Mouse (Mus musculus) liver, embryonic 15.5 days (tissue): ENCODE measurements at regions not wholly inside any gene's neighbourhood (a gene's known extent, or its start where the extent isn't known, plus 50 kb on each side); places are given as distances from the start of the nearest gene placed in this dataset.

Source experiments
- ATAC-seq: fragments of 200-750 bp; cut with Nextera tagmentation; 2 replicates; pipeline ENCODE4 v1.8.0; 2017; ENCODE audit warnings: moderate number of reproducible peaks, mild to moderate bottlenecking, moderate library complexity; ENCODE audit not compliant: insufficient read depth
- H3K27ac ChIP-seq: fragments of 300-500 bp; sonication (generic); replicated peaks from 2 replicates; pipeline ENCODE4 v1.5.1; 2015; ENCODE audit warnings: mild to moderate bottlenecking, inconsistent platforms
- H3K27me3 ChIP-seq: fragments of 300-500 bp; sonication (generic); 2 replicates; pipeline ENCODE4 v1.6.1; 2015; ENCODE audit warnings: mild to moderate bottlenecking, inconsistent platforms
- H3K36me3 ChIP-seq: fragments of 300-500 bp; sonication (generic); replicated peaks from 2 replicates; pipeline ENCODE4 v1.6.1; 2015; ENCODE audit warnings: moderate library complexity, mild to moderate bottlenecking, inconsistent platforms
- H3K4me1 ChIP-seq: fragments of 300-500 bp; sonication (generic); replicated peaks from 2 replicates; pipeline ENCODE4 v1.6.1; 2015; ENCODE audit warnings: inconsistent platforms
- H3K4me2 ChIP-seq: fragments of 300-500 bp; sonication (generic); 2 replicates; pipeline ENCODE4 v1.6.1; 2015; ENCODE audit warnings: moderate library complexity, mild to moderate bottlenecking, inconsistent platforms
- H3K4me3 ChIP-seq: fragments of 300-500 bp; sonication (generic); replicated peaks from 2 replicates; pipeline ENCODE4 v1.5.1; 2015; ENCODE audit warnings: mild to moderate bottlenecking, inconsistent platforms
- H3K9ac ChIP-seq: fragments of 300-500 bp; sonication (generic); 2 replicates; pipeline ENCODE4 v1.6.1; 2015; ENCODE audit warnings: moderate library complexity, mild to moderate bottlenecking, inconsistent platforms
- H3K9me3 ChIP-seq: fragments of 300-500 bp; sonication (generic); replicated peaks from 2 replicates; pipeline ENCODE4 v1.6.1; 2016; ENCODE audit warnings: inconsistent platforms
- WGBS: fragments of 180-500 bp; shearing (Covaris S2); methylation state at CpG from one replicate; pipeline ENCODE4 v1.1.7; 2015; ENCODE audit warnings: mixed read lengths; ENCODE audit not compliant: insufficient replicate concordance; 5-methylcytosine and 5-hydroxymethylcytosine counted together

DNA sequence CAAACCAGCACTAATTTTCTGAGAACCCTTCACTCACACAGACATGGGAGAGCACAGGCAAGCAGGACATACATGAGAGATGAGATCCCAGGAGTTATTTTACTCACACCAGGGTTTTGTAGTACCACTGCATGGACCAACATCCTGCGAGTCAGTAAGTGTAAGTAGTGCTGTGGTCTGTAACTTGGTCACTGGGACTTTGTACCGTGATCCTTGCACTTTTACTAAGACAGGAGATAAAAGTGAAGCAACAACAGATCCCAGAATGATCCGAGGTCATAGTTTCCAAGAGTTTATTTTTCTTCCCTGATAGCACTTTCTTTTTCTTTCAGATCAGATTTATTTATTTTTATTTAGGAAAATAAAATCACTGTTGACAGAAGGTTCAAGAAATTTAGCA lies 54.1 kb upstream of the Mtap start:
- ATAC-seq = no peak
- Histone ChIP-seq H3K36me3 (no peaks in the 10 kb centered on the region), H3K27ac (no peak overlapping the region), H3K4me3 (no peak overlapping the region), H3K27me3 (no peaks in the 10 kb centered on the region), H3K9me3 (no peaks in the 10 kb centered on the region), H3K4me1 (no peaks in the 10 kb centered on the region), H3K9ac (no peak overlapping the region), H3K4me2 (no peak overlapping the region)
- 41% methylated on average over 3 of the region's 3 CpGs for WGBS

- no peaks in the 10 kb centered on the region for H3K36me3 ChIP-seq
- H3K4me3 ChIP-seq = no peak overlapping the region
- WGBS = 84% methylated on average over 9 of the region's 9 CpGs
- no peak overlapping the region for H3K27ac ChIP-seq
- H3K4me2 ChIP-seq = no peak overlapping the region
- no peak overlapping the region for H3K9ac ChIP-seq
- no peak for ATAC-seq
- no peaks in the 10 kb centered on the region for H3K9me3 ChIP-seq
- no peaks in the 10 kb centered on the region for H3K4me1 ChIP-seq
- no peaks in the 10 kb centered on the region for H3K27me3 ChIP-seq
Measured at GRCm38 (mm10) chr4:89078485-89078884, 58.4 kb upstream of the Mtap start.

DNA sequence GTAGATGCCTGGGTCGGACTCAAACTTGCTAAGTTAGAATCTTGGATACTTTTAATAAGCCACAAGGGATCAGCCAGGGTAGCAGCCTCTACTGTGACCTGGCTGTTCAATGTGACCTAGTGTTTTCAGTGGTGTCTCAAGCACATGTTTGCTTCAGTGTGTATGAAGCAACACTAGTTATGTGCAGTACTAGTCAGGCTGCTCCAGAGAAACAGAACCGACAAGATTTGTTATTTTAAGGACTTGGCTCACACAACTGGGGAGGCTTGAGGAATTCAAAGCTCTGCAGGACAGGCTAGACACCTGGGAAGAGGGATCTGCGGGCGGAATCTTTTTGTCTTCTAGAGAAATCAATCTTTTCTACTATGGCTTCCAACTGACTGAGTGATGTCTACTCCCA lies 62.2 kb upstream of the Mtap start:
- no peak for ATAC-seq
- no peak overlapping the region for H3K27ac ChIP-seq
- H3K4me2 ChIP-seq = no peak overlapping the region
- H3K9me3 ChIP-seq = no peaks in the 10 kb centered on the region
- 55% methylated on average over 4 of the region's 4 CpGs for WGBS
- no peaks in the 10 kb centered on the region for H3K4me1 ChIP-seq
- H3K4me3 ChIP-seq = no peak overlapping the region
- no peaks in the 10 kb centered on the region for H3K36me3 ChIP-seq
- H3K9ac ChIP-seq = no peak overlapping the region
- no peaks in the 10 kb centered on the region for H3K27me3 ChIP-seq

DNA sequence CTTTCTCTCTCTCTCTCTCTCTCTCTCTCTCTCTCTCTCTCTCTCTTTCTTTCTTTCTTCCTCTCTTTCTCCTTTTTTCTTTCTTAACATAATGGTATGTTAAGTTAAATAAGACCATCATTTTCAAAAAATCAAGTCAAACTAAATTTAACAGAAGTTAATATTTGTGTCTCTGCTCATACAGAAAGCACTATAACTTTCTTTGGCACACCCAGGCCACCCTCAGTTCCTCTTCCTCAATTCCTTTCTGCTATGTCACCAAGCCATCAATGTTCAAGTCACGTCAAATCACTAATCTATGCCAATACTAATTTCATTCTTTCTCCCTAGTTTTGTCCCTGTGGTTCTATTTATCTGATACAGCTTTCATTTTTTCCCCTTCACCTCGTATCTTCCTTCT lies 66.5 kb upstream of the Mtap start:
- no peak for ATAC-seq
- Histone ChIP-seq H3K36me3 (no peaks in the 10 kb centered on the region), H3K4me3 (no peak overlapping the region), H3K27me3 (no peaks in the 10 kb centered on the region), H3K9me3 (no peaks in the 10 kb centered on the region), H3K9ac (no peak overlapping the region), H3K4me1 (no peaks in the 10 kb centered on the region), H3K4me2 (no peak overlapping the region), H3K27ac (no peak overlapping the region)
- 24% methylated on average over 2 of the region's 2 CpGs for WGBS

DNA sequence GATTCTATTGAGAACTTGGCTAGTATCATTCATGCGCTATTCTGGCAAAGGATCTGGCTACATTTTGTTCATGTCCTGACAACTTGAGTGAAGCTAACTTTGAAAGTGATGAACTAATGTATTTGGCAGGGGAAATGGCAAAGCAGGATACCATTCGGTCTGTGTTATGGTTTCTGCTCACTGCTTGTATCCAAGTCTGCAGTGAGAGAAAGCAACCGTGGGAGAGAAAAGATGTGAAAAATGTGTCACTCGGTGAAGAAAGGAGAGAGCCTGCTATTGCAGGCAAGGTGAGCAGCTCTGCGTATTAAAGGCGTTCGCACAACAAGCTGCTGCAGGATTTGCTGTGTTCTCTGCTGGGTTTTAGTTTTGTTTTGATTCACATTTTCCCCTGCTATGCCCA lies 72.5 kb upstream of the Mtap start:
- Histone ChIP-seq H3K27me3 (no peaks in the 10 kb centered on the region), H3K27ac (no peak overlapping the region), H3K4me1 (no peaks in the 10 kb centered on the region), H3K9ac (no peak overlapping the region), H3K4me2 (no peak overlapping the region), H3K9me3 (no peaks in the 10 kb centered on the region), H3K4me3 (no peak overlapping the region), H3K36me3 (no peaks in the 10 kb centered on the region)
- WGBS = 80% methylated on average over 7 of the region's 7 CpGs
- ATAC-seq = no peak

GRCm38 (mm10) chr4:89062384-89062783 lies 74.5 kb upstream of the Mtap start:
- ATAC-seq = no peak
- WGBS = 50% methylated on average over 1 of the region's 1 CpGs
- no peaks in the 10 kb centered on the region for H3K27me3 ChIP-seq

GRCm38 (mm10) chr4:89061619-89062018 lies 75.3 kb upstream of the Mtap start:
- Histone ChIP-seq H3K27me3 (no peaks in the 10 kb centered on the region), H3K9ac (no peak overlapping the region), H3K9me3 (no peaks in the 10 kb centered on the region), H3K4me1 (no peaks in the 10 kb centered on the region), H3K4me3 (no peak overlapping the region), H3K36me3 (no peaks in the 10 kb centered on the region), H3K4me2 (no peak overlapping the region), H3K27ac (no peak overlapping the region)
- ATAC-seq = no peak
- 65% methylated on average over 4 of the region's 4 CpGs for WGBS

More at GRCm38 (mm10) chr4:89062384-89062783, 74.5 kb upstream of the Mtap start:
- Histone ChIP-seq H3K9ac (no peak overlapping the region), H3K36me3 (no peaks in the 10 kb centered on the region), H3K4me1 (no peaks in the 10 kb centered on the region), H3K4me2 (no peak overlapping the region), H3K27ac (no peak overlapping the region), H3K9me3 (no peaks in the 10 kb centered on the region), H3K4me3 (no peak overlapping the region)

GRCm38 (mm10) chr4:89057573-89057972 lies 79.3 kb upstream of the Mtap start:
- no peaks in the 10 kb centered on the region for H3K27me3 ChIP-seq
- no peak overlapping the region for H3K9ac ChIP-seq
- H3K27ac ChIP-seq = no peak overlapping the region
- no peak for ATAC-seq
- no peaks in the 10 kb centered on the region for H3K4me1 ChIP-seq
- H3K9me3 ChIP-seq = no peaks in the 10 kb centered on the region
- no peak overlapping the region for H3K4me2 ChIP-seq
- H3K4me3 ChIP-seq = no peak overlapping the region
- no peaks in the 10 kb centered on the region for H3K36me3 ChIP-seq

DNA sequence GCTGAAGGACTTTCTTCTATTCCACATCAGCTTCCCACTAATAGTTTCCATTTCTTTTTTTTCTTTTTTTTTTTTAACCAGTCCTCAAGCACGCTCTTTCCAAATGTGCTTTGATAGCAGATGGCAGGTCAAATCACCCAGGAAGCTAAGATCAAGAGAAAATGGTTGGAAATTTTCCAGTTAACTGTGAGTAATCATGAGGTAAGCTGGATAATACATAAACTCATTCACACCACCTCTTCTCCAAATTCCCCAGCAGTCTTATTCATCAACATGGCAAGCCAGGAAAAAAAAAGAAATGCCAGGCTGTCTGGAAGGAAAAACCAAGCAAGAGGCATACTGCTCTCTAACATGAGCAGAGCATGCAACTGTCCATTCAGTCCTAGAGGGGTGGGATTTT lies 79.8 kb upstream of the Mtap start:
- H3K27me3 ChIP-seq = no peaks in the 10 kb centered on the region

DNA sequence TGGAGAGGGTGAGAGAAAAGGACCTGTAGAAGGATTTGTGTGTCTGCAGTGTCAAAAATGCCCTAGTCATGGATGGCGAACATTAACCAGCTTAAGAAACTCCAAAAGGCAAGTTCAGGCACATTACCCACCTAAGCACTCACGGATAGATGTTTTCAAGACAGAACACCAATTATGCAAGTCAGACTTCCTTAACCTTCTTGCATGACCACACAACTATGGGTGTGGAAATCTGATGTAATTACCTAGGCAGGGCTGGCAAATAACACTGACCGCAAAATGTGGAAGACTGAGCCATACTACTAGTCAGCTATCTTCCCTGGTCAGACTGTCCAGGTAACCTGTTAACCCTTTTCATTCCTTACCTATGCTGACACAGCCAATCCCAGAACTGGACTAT lies 81.0 kb upstream of the Mtap start:
- Histone ChIP-seq H3K4me1 (no peaks in the 10 kb centered on the region), H3K27me3 (no peaks in the 10 kb centered on the region), H3K27ac (no peak overlapping the region), H3K9ac (no peak overlapping the region), H3K36me3 (no peaks in the 10 kb centered on the region), H3K4me3 (no peak overlapping the region), H3K9me3 (no peaks in the 10 kb centered on the region), H3K4me2 (no peak overlapping the region)
- no peak for ATAC-seq
- WGBS = 54% methylated on average over 3 of the region's 3 CpGs

More for the DNA sequence above, 79.8 kb upstream of the Mtap start:
- Histone ChIP-seq H3K36me3 (no peaks in the 10 kb centered on the region), H3K4me3 (no peak overlapping the region), H3K9me3 (no peaks in the 10 kb centered on the region), H3K4me1 (no peaks in the 10 kb centered on the region), H3K4me2 (no peak overlapping the region), H3K9ac (no peak overlapping the region), H3K27ac (no peak overlapping the region)
- 36% methylated on average over 1 of the region's 1 CpGs for WGBS
- ATAC-seq = no peak

DNA sequence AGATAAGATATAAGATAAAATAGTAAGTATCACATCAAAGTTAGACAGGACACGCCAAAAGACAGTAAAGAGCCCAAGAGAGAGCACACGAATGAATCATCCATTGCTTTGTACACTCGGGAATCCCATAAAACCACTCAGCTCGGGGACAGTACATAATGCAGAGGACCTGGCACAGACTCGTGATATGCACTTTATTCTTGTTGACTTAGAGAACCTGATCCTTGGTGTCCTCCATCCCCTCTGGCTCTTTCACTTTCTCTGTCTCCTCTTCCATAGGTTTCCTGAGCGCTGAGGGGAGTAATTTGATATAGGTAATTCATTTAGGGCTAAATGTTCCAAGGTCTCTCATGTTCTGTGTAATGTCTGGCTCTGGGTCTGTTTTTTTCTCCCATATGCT lies 83.3 kb upstream of the Mtap start:
- Histone ChIP-seq H3K4me2 (no peak overlapping the region), H3K27me3 (no peaks in the 10 kb centered on the region), H3K9ac (no peak overlapping the region), H3K4me1 (no peaks in the 10 kb centered on the region), H3K36me3 (no peaks in the 10 kb centered on the region), H3K4me3 (no peak overlapping the region), H3K27ac (no peak overlapping the region), H3K9me3 (no peaks in the 10 kb centered on the region)
- no peak for ATAC-seq
- WGBS = 53% methylated on average over 6 of the region's 6 CpGs

DNA sequence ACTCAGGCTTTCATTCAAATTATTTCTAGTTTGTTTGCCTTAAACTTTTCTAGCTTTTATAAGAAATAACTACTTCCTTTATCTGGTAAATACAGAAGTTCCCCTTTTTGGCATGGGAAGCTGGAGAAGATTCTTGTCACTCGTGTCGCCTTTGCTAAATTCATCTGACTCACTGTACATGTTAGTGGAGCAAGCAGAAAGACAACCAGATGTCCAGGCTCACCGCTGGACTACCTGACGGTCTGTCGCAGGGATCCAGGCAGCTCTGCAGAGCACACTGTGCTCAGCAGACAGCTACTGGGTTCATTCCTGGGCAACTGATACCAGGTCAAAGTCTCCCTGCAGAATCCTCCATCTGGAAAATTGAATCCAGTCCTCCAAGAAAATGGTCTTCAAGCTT lies 85.0 kb upstream of the Mtap start:
- Histone ChIP-seq H3K9me3 (no peaks in the 10 kb centered on the region), H3K27ac (no peak overlapping the region), H3K9ac (no peak overlapping the region), H3K4me1 (no peaks in the 10 kb centered on the region), H3K4me2 (no peak overlapping the region), H3K27me3 (no peaks in the 10 kb centered on the region), H3K36me3 (no peaks in the 10 kb centered on the region), H3K4me3 (no peak overlapping the region)
- no peak for ATAC-seq
- 4% methylated on average over 5 of the region's 5 CpGs for WGBS
